Mouse (Mus musculus): Measurements from ENCODE around the gene Ank2.

DNA sequence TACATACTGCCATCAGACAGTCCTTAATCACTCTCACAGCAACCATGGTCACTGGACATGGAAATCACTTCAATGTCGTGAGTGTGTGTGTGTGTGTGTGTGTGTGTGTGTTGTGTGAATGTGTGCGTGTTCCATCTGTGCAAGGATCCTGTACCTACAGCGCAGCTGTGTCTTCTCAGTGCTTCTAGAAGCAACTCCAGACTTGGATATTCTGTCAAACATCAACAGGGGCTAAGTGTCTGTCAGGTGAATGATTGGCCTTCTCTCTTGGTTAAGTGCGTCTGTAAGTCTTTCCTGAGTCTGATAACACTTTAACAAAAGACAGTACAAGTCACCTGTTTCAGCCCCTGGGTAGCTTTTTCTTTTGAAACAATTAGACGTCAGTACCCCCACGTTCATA, 25.0 kb downstream of the Ank2 start:
- TF ChIP-seq CTCF (conservative IDR thresholded peaks at IDR 0.05; ENCODE audit: insufficient read depth, insufficient read length, low read depth, low read length): no peak
- no peak for TF ChIP-seq POLR2A (IDR thresholded peaks at IDR 0.05; ENCODE audit: low read depth, low read length)

All from kidney, adult 2 months (tissue).